ENCODE assay signal across 18 mouse cellular contexts in the genomic region with DNA sequence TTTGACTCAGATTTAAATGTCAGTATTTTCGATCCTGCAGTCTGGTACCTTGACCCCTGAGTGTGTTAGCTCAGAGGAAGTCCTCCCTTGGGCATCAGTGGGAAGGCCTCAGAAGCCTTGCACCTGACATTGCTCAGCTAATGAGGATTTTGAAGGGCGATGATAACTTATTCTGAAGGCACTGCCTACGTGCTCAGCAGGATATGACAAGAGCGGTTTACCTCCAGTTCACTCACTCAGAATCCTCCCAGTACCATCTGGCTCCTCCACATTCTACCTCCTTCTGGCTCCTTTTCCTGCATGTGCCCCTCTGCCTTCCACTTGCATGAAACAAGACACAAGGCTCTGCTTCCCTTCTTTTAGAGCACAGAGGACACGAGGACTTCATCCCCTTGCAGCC.
A peak's percentile ranks its signal among the peaks of the same experiment; 100 is the strongest.
DNase-seq lines count a peak whose midpoint lies in the region; ATAC-seq and TF ChIP-seq lines count a peak whose summit lies in the region.
"Had no signal": no experiment of that assay in that cellular context is flagged by ENCODE, and none has a peak within 500 bp of the region (broad histone marks: within the 10 kb centered on the region; RNA-seq: fewer than 3 reads in every experiment).

No protein-coding gene starts in this region.

- H3K27me3 ChIP-seq in hindbrain, postnatal 0 days (ENCODE audit: insufficient read depth, low read length), result no peaks in the 10 kb centered on the region
- no peaks in the 10 kb centered on the region for H3K27me3 ChIP-seq in hindbrain, embryonic 10.5 days (ENCODE audit: insufficient read depth, poor library complexity, severe bottlenecking)
- H3K27me3 ChIP-seq: forebrain, embryonic 15.5 days; heart, embryonic 15.5 days; neural tube, embryonic 12.5 days had no signal

- no peak overlapping the region for H3K9ac ChIP-seq in hindbrain, postnatal 0 days (replicated peaks; ENCODE audit: low read length)
- H3K9ac ChIP-seq: forebrain, embryonic 15.5 days; heart, embryonic 15.5 days; neural tube, embryonic 12.5 days had no signal

- no peaks in the 10 kb centered on the region for H3K9me3 ChIP-seq in hindbrain, postnatal 0 days (ENCODE audit: low read length)
- H3K9me3 ChIP-seq in hindbrain, embryonic 10.5 days, result no peaks in the 10 kb centered on the region
- H3K9me3 ChIP-seq: embryonic facial prominence, embryonic 10.5 days; forebrain, embryonic 15.5 days; heart, embryonic 15.5 days; neural tube, embryonic 12.5 days had no signal

- peak; percentile 7 to 11 for DNase-seq in cerebellum, postnatal 25 days
- peak; percentile 69 for DNase-seq in hindbrain, postnatal 0 days (ENCODE audit: low spot score)
- DNase-seq in hindbrain, embryonic 10.5 days (ENCODE audit: low spot score), result no peak
- peak; percentile 45 for DNase-seq in brain, adult 2 months (ENCODE audit: low read depth, low spot score)
- DNase-seq in retina, embryonic 14.5 days (ENCODE audit: low spot score), result peak; percentile 54
- no peak for DNase-seq in kidney, adult 18-20 months
- DNase-seq: cerebellum, adult 9-11 months; heart, postnatal 36 days; kidney, adult 8-10 months; kidney, postnatal 10 days; thymus, postnatal 14 days had no signal

- no peak for ATAC-seq in cerebellum, adult (ENCODE audit: insufficient number of reproducible peaks, low FRiP score, low TSS enrichment)
- ATAC-seq in hindbrain, postnatal 0 days, result peak; percentile 81
- ATAC-seq: activated CD4-positive, CD25-positive, alpha-beta regulatory T cell, adult 4 months; forebrain, embryonic 15.5 days had no signal

- H3K36me3 ChIP-seq in hindbrain, postnatal 0 days (ENCODE audit: insufficient read depth, low read length), result no peaks in the 10 kb centered on the region
- H3K36me3 ChIP-seq in hindbrain, embryonic 10.5 days, result no peaks in the 10 kb centered on the region
- H3K36me3 ChIP-seq: embryonic facial prominence, embryonic 10.5 days; forebrain, embryonic 15.5 days; heart, embryonic 15.5 days; neural tube, embryonic 12.5 days had no signal

- no peak overlapping the region for H3K27ac ChIP-seq in hindbrain, postnatal 0 days
- H3K27ac ChIP-seq in hindbrain, embryonic 10.5 days, result no peak overlapping the region
- H3K27ac ChIP-seq: embryonic facial prominence, embryonic 10.5 days; forebrain, embryonic 15.5 days; heart, embryonic 15.5 days; macrophage; neural tube, embryonic 12.5 days had no signal

- no peak overlapping the region for H3K4me3 ChIP-seq in hindbrain, postnatal 0 days (ENCODE audit: low read length)
- no peak overlapping the region for H3K4me3 ChIP-seq in hindbrain, embryonic 10.5 days
- H3K4me3 ChIP-seq: embryonic facial prominence, embryonic 10.5 days; forebrain, embryonic 15.5 days; heart, embryonic 15.5 days; neural tube, embryonic 12.5 days had no signal

- TF ChIP-seq CTCF in hindbrain, postnatal 0 days (IDR thresholded peaks at IDR 0.05; ENCODE audit: low read depth), result no peak

- H3K4me2 ChIP-seq in hindbrain, postnatal 0 days (ENCODE audit: low read depth, low read length), result no peak overlapping the region
- H3K4me2 ChIP-seq: forebrain, embryonic 15.5 days; heart, embryonic 15.5 days; neural tube, embryonic 12.5 days had no signal

- H3K4me1 ChIP-seq in hindbrain, postnatal 0 days (ENCODE audit: insufficient read depth, low read length), result no peaks in the 10 kb centered on the region
- no peaks in the 10 kb centered on the region for H3K4me1 ChIP-seq in hindbrain, embryonic 10.5 days (replicated peaks)
- H3K4me1 ChIP-seq: embryonic facial prominence, embryonic 10.5 days; forebrain, embryonic 15.5 days; heart, embryonic 15.5 days; neural tube, embryonic 12.5 days had no signal

- WGBS in hindbrain, postnatal 0 days, result 59% methylated on average over 5 of the region's 5 CpGs
- WGBS in hindbrain, embryonic 10.5 days, result 79% methylated on average over 5 of the region's 5 CpGs

Comparison
In these comparisons a context has a peak if more than half of its experiments do, and no peak if none do; other contexts are left out.
1. DNase-seq: peak in cerebellum, postnatal 25 days (2 of 2), hindbrain, postnatal 0 days (single experiment), brain, adult 2 months (single experiment) and retina, embryonic 14.5 days (single experiment); none in hindbrain, embryonic 10.5 days (single experiment) and kidney, adult 18-20 months (single experiment).